Mouse (Mus musculus) midbrain, embryonic 13.5 days (tissue): ENCODE data around the gene Ankmy2. TPM values are rescaled to one million over a fixed set of nuclear protein-coding genes. Genes with fewer than 3 reads are reported as not detected.

ENCODE experiments used
- ATAC-seq: fragments of 200-750 bp; cut with Nextera tagmentation; 2 replicates; pipeline ENCODE4 v1.8.0; 2017; ENCODE audit warnings: mild to moderate bottlenecking, moderate TSS enrichment, moderate library complexity
- H3K27ac ChIP-seq: fragments of 300-500 bp; sonication (generic); 2 replicates; pipeline ENCODE4 v1.5.1; 2015; ENCODE audit warnings: inconsistent platforms, mild to moderate bottlenecking, moderate library complexity
- H3K27me3 ChIP-seq: fragments of 300-500 bp; sonication (generic); 2 replicates; pipeline ENCODE4 v1.6.1; 2015; ENCODE audit warnings: mild to moderate bottlenecking, inconsistent platforms
- H3K36me3 ChIP-seq: fragments of 300-500 bp; sonication (generic); 2 replicates; pipeline ENCODE4 v1.6.1; 2015; ENCODE audit warnings: mild to moderate bottlenecking, inconsistent platforms
- H3K4me1 ChIP-seq: fragments of 300-500 bp; sonication (generic); replicated peaks from 2 replicates; pipeline ENCODE4 v1.6.1; 2015; ENCODE audit warnings: inconsistent platforms
- H3K4me2 ChIP-seq: fragments of 300-500 bp; sonication (generic); replicated peaks from 2 replicates; pipeline ENCODE4 v1.6.1; 2015; ENCODE audit warnings: moderate library complexity, mild to moderate bottlenecking, inconsistent platforms
- H3K4me3 ChIP-seq: fragments of 300-500 bp; sonication (generic); replicated peaks from 2 replicates; pipeline ENCODE4 v1.5.1; 2015; ENCODE audit warnings: mild to moderate bottlenecking, inconsistent platforms
- H3K9ac ChIP-seq: fragments of 300-500 bp; sonication (generic); replicated peaks from 2 replicates; pipeline ENCODE4 v1.6.1; 2015; ENCODE audit warnings: mild to moderate bottlenecking, inconsistent platforms
- H3K9me3 ChIP-seq: fragments of 300-500 bp; sonication (generic); 2 replicates; pipeline ENCODE4 v1.6.1; 2016; ENCODE audit warnings: mild to moderate bottlenecking, inconsistent platforms
- WGBS: fragments of 180-500 bp; shearing (Covaris S2); methylation state at CpG from one replicate; pipeline ENCODE4 v1.1.7; 2015; 5-methylcytosine and 5-hydroxymethylcytosine counted together
- polyA plus RNA-seq: library from polyadenylated mRNA; unstranded; fragments of >200 nt; fragmentation: Nextera tagmentation; extraction: Ambion mirVana; gene quantifications from 2 replicates; pipeline ENCODE4 v1.2.1, GENCODE M21; 2015

Gene Ankmy2
- polyA plus RNA-seq, 1 experiment from 2014 or later, result 51.1 TPM

DNA sequence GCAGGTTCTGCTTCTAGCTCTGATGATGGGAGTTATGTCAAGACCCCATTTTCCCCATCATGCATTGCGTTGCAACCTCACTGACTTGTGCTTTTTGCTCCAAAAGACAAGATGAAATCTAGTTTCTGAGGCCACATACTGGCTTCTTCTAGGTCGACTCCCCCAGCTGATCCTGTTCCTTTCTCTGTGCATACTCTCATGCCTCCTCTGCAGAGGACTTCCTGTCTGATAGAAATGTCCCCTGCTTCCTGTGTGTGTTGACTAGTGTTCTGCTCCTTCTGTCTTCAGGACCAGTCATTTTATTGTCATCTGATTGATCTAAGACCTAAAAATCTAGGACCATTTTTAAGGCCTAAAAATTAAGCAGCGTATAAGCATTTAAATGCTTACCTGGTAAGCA, 21.5 kb upstream of the Ankmy2 start:
- peaks cover 46% of the 10 kb centered on the region for H3K36me3 ChIP-seq
- H3K27ac ChIP-seq, result no peak overlapping the region
- H3K4me1 ChIP-seq, result no peaks in the 10 kb centered on the region
- WGBS, result 95% methylated on average over 3 of the region's 3 CpGs
- H3K9me3 ChIP-seq, result no peaks in the 10 kb centered on the region
- H3K4me3 ChIP-seq, result no peak overlapping the region
- ATAC-seq, result no peak
- H3K27me3 ChIP-seq, result no peaks in the 10 kb centered on the region
- H3K9ac ChIP-seq, result no peak overlapping the region
- no peak overlapping the region for H3K4me2 ChIP-seq

DNA sequence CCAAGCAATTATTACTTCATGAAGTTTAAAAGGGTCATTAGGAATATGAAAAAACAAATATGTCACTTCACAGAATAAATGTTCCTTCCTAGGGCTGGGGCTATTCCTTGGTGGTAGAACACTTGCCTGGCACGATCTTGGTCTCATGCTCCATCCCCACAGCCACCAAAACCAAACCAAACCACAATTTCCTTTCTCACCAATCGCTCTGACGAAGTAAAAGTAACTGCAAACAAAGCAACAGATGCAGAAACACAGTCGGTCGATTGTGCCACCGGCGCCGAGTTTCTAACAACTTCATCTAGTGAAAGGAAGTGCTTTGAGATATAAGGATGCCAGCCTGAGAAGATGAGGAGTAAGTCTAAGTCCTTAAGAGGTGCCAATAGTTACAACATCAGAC, 20.6 kb upstream of the Ankmy2 start:
- Histone ChIP-seq H3K4me2 (no peak overlapping the region), H3K9ac (no peak overlapping the region), H3K27me3 (no peaks in the 10 kb centered on the region), H3K9me3 (no peaks in the 10 kb centered on the region), H3K27ac (no peak overlapping the region), H3K4me1 (no peaks in the 10 kb centered on the region), H3K36me3 (peaks cover 50% of the 10 kb centered on the region), H3K4me3 (no peak overlapping the region)
- WGBS, result 97% methylated on average over 8 of the region's 8 CpGs
- no peak for ATAC-seq

DNA sequence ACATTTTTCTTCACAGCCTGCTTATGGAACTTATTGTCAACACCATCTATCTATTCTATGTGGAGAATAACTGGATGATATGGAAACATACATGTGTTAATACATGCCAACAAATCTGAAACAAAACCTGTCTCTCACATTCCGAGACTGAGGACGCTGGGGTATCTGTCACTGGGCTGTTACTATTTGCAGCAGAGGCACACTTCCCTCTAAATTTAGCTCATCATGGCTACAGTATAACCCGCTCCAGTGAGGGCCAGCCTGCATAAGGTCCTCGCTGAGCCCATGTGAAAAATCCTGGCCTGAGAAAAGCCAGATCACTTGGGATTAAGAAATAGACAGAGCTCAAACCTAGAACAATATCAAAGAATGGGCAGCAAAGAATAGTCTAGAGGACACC, 19.7 kb upstream of the Ankmy2 start:
- no peak for ATAC-seq

DNA sequence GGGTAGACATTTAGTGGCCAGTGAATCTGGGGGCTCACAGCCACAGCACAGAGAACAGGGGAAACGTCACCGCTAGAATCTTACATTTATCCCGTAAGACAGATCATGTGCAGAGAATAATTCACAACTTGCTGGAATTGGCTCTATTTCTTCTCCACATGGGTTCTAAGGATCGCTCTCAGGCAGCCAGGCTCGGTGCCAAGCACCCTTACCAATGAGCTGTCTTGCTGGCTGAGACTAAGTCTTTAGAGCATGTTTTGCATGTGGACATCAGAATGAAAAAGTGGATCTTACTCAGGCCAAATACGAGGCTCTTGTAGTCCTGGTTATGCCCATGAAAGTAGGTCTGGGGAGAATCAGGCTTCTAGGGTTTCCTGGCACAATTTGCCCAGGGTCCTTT, 16.5 kb upstream of the Ankmy2 start:
- 97% methylated on average over 6 of the region's 6 CpGs for WGBS
- no peaks in the 10 kb centered on the region for H3K9me3 ChIP-seq
- no peak overlapping the region for H3K9ac ChIP-seq
- H3K4me1 ChIP-seq, result no peaks in the 10 kb centered on the region
- peaks cover 22% of the 10 kb centered on the region for H3K36me3 ChIP-seq
- no peak overlapping the region for H3K4me2 ChIP-seq
- ATAC-seq, result no peak
- no peak overlapping the region for H3K4me3 ChIP-seq
- H3K27ac ChIP-seq, result no peak overlapping the region
- no peaks in the 10 kb centered on the region for H3K27me3 ChIP-seq

More for the DNA sequence above, 19.7 kb upstream of the Ankmy2 start:
- no peaks in the 10 kb centered on the region for H3K4me1 ChIP-seq
- H3K27me3 ChIP-seq, result no peaks in the 10 kb centered on the region
- H3K36me3 ChIP-seq, result peaks cover 41% of the 10 kb centered on the region
- no peak overlapping the region for H3K4me3 ChIP-seq
- no peak overlapping the region for H3K9ac ChIP-seq
- no peak overlapping the region for H3K4me2 ChIP-seq
- WGBS, result 92% methylated on average over 4 of the region's 4 CpGs
- no peak overlapping the region for H3K27ac ChIP-seq
- no peaks in the 10 kb centered on the region for H3K9me3 ChIP-seq

DNA sequence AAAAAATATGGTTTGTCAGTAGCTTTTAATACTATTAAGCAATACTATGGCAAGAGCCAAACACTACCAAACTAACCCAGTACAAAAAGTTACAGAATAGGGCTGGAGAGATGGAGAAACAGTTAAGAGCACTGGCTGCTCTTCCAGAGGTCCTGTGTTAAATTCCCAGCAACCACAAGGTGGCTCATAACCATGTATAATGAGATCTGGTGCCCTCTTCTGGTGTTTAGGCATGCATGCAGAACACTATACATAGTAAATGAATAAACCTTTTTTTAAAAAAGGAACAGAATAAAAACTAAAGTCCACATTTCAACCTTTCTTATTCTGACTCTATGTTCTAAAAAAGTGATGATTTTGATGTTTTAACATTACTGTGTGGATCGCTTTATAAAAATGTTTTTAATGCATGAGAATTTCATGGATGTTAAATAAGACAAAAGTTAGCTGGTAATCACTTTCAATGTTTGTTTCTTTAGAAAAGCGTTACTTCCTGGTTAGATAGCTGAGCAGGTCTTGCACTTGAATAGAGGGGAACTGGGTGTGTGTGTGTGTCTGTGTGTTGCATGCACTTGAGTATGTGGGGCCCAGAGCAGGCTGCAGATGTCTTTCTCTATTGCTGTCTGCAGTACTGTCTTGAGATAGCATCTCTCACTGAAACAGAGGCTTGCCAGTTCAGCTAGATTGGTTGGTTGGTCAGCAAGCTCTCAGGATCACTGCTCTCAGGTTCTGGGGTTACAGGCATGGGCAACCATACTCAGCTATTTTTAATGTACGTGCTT, 10.5 kb upstream of the Ankmy2 start:
- Histone ChIP-seq H3K4me2 (no peak overlapping the region), H3K27ac (no peak overlapping the region), H3K27me3 (no peaks in the 10 kb centered on the region), H3K36me3 (peaks cover 3% of the 10 kb centered on the region), H3K9ac (no peak overlapping the region), H3K4me1 (no peaks in the 10 kb centered on the region), H3K4me3 (no peak overlapping the region), H3K9me3 (no peaks in the 10 kb centered on the region)
- WGBS, result 97% methylated on average over 3 of the region's 3 CpGs
- no peak for ATAC-seq

DNA sequence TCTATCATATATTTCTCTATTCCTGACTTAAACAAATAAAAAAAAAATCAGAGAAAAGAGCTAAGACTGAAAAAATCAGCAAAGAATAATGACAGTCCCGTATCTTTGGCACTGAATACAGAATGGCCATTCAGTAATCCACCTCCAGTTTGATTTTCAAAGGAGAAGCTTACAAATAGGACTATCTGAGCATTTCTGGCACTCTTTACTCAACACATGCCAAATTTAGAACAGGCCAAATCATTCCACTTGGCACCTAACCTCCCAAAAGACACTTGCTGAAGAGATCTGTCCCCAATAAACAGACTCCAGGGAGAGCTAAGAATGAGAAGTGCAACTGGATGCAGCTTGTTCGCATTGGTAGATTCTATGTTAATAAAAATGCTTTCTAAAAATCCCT, 6.6 kb upstream of the Ankmy2 start:
- H3K27me3 ChIP-seq, result no peaks in the 10 kb centered on the region
- no peak overlapping the region for H3K4me2 ChIP-seq
- no peak overlapping the region for H3K9ac ChIP-seq
- H3K4me1 ChIP-seq, result peaks cover 19% of the 10 kb centered on the region
- no peak overlapping the region for H3K4me3 ChIP-seq
- 87% methylated on average over 2 of the region's 2 CpGs for WGBS
- H3K27ac ChIP-seq, result no peak overlapping the region
- H3K36me3 ChIP-seq, result peaks cover 3% of the 10 kb centered on the region
- no peaks in the 10 kb centered on the region for H3K9me3 ChIP-seq
- ATAC-seq, result no peak

DNA sequence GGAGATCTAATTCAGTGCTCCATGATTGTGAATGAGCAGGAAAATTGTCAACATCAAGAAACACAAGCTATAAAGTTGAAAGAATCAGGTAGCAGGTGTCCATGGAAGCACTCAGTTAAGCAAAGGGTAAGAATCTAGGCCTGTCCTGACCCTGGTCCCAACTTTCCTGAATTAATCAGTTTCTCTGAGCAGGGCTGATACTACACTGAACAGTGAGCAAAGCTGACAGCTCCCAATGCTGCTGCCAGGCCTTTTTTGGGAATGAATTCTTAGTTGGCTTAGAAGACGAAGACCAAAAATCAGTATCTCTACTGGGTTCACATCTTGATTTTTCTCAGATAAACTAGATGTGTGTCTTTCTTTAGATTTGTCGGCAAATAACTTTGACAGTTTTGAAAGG, 6.2 kb upstream of the Ankmy2 start:
- H3K4me3 ChIP-seq, result no peak overlapping the region
- H3K9me3 ChIP-seq, result no peaks in the 10 kb centered on the region
- 96% methylated on average over 2 of the region's 2 CpGs for WGBS
- peaks cover 2% of the 10 kb centered on the region for H3K36me3 ChIP-seq
- peaks cover 22% of the 10 kb centered on the region for H3K4me1 ChIP-seq
- H3K27me3 ChIP-seq, result no peaks in the 10 kb centered on the region
- H3K27ac ChIP-seq, result no peak overlapping the region
- no peak overlapping the region for H3K9ac ChIP-seq
- H3K4me2 ChIP-seq, result no peak overlapping the region
- ATAC-seq, result no peak

DNA sequence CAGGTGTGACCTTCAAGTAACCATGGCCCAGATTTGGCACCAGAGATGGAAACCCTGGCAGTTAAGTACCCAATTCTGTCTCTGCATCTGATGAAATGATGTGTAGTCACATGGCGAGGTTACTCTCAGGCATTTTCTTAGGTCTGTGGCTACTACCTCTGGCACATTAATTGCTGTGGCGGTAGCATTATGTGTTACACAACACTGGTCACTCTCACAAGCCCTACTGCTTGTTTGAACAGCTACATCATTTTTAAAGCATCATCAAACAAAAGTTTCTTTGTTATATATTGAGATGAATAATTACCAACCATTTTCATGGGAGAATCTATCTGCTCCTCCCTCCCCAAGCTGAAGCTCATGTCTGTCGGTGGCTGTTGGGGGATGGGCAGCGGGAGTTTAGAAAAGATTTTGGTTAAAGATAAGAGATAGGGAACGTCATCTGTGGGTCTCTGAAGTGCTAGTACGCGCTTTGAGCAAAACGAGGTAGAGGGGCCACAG, 1.7 kb upstream of the Ankmy2 start:
- Histone ChIP-seq H3K27me3 (no peaks in the 10 kb centered on the region), H3K9me3 (no peaks in the 10 kb centered on the region), H3K4me2 (peak overlapping the region; percentile 83), H3K36me3 (no peaks in the 10 kb centered on the region), H3K4me1 (peaks cover 35% of the 10 kb centered on the region), H3K4me3 (peak overlapping the region; percentile 94), H3K27ac (peak overlapping the region; percentile 94), H3K9ac (peak overlapping the region; percentile 93)
- no peak for ATAC-seq
- WGBS, result 12% methylated on average over 8 of the region's 8 CpGs

DNA sequence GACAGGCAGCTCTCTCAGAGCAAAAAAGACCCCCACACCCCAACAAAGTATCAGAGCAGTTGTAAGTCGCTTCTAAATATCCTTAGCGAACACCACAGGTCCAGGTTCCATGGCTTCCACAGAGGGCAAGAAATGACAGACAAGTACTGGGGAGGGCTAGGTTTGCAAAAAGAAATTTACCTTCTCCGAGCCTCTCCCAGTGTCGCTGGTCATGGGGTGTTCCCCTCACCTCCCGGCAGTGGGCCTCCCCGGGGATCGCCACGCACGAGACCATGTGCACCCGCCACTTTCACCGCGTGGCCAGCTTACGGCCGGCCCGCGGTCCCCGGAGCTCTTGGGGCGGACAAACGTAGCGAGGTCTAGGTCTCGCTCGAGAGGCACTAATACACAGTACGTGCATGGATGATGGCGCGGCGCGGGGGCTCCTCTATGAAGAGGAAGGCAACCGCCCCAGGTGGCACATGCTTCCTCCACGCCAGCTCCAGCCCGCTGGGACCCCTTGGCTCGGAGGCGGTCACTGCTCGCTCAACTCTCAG, 745 bp upstream of the Ankmy2 start:
- WGBS, result 0% methylated on average over 33 of the region's 33 CpGs
- Histone ChIP-seq H3K4me1 (peaks cover 35% of the 10 kb centered on the region), H3K9ac (peak overlapping the region; percentile 93), H3K4me3 (peak overlapping the region; percentile 94), H3K9me3 (no peaks in the 10 kb centered on the region), H3K4me2 (peak overlapping the region; percentile 83), H3K27ac (peak overlapping the region; percentile 94), H3K27me3 (no peaks in the 10 kb centered on the region), H3K36me3 (no peaks in the 10 kb centered on the region)
- ATAC-seq, result peak; percentile 82

DNA sequence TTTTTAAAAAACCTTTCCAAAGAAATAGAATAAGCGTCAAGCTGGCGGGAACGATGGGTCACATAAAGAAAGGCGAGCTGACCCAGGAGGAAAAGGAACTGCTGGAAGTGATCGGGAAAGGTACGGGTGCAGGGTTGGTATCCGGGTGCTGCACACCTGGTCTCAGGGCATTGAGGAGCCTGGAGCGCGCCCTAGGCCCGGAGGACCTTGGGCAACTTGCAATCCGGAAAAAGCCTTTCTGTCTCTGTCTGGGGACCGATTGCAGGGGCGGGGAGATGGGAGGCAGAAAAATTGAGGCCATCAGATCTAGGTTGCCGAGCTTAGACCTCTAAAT, 357 bp downstream of the Ankmy2 start:
- ATAC-seq, result peak; percentile 47
- WGBS, result 0% methylated on average over 14 of the region's 14 CpGs
- Histone ChIP-seq H3K4me3 (peak overlapping the region; percentile 94), H3K4me2 (peak overlapping the region; percentile 83), H3K9me3 (no peaks in the 10 kb centered on the region), H3K27ac (peak overlapping the region; percentile 94), H3K9ac (peak overlapping the region; percentile 93), H3K4me1 (peaks cover 35% of the 10 kb centered on the region), H3K36me3 (no peaks in the 10 kb centered on the region), H3K27me3 (no peaks in the 10 kb centered on the region)

DNA sequence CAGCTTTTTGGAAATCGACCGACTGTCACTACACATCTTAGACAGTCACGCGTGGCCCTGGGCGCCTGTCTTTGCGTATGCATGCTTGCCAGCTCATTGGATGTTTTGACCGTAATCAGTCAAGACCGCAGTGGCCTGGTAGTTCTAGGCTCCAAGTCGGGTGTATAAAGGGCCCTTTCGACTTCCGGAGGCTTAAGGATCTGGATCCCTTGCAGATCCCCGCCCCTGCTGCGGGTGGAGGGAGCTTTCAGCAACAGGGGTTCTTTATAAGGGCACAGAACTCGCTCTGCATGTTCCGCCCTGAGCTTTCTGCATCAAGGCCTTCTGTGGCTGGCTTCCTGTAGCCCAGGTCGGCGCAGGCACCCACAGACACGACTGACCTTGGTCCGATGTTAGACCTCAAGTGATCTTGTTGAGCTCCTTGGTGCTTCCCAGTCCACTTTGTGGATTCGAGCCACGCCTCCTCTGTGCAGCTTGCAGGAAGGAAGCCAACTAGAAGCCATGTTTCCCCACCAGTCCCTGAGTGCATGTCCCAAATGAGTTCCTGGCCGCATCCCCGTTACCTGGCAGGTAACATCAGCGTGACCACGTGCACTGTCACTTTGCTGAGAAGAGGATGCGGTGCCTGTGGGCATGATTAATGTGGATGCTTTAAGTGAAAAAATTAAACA, 859 bp downstream of the Ankmy2 start, which contains the start of gene Bzw2:
Bzw2 (minus strand) TSS at position 443 of the 671 bp plus-strand sequence.
- peak within 1 kb of the TSS; percentile 83 for H3K4me2 ChIP-seq
- peak within 1 kb of the TSS; percentile 94 for H3K4me3 ChIP-seq
- peak within 1 kb of the TSS; percentile 94 for H3K27ac ChIP-seq
- H3K27me3 ChIP-seq, result no peaks in the 10 kb centered on the region
- WGBS, result 4% methylated on average over 26 of the region's 26 CpGs
- no peaks in the 10 kb centered on the region for H3K36me3 ChIP-seq
- H3K9ac ChIP-seq, result peak within 1 kb of the TSS; percentile 93
- no peaks in the 10 kb centered on the region for H3K9me3 ChIP-seq
- H3K4me1 ChIP-seq, result peaks cover 35% of the 10 kb centered on the region
- peak; percentile 5 for ATAC-seq

DNA sequence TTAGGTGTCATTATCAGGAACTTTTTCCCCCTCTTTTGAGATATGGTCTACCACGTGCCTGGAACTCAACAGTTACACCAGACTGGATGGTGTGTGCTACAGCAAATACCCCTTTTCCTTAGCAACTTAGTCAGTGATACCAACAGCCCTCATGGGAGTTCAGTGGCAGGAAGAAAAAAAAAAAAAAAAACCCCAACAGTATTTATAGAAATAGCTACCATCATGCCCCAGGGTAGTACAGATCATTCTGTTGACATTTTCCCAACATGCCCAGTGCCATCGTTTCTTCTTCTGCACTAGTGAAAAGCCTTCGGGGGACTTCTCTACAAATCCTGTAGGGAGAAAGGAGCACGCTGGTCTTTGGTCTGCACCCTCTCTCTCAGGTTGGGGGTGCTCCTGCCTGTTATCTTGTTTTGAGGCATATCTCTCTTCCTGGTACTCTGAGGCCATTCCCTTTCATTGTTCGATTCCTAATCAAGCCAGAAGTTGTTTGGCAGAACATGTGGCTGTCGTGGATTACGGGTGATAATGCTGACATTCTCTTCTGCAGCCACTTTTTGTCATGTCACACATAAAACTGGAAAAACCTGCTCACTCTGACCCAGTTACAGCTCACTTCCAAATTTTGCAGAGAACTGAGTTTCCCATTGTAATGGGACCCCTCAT, 7.3 kb downstream of the Ankmy2 start:
- 88% methylated on average over 7 of the region's 7 CpGs for WGBS
- peaks cover 9% of the 10 kb centered on the region for H3K36me3 ChIP-seq
- no peak overlapping the region for H3K27ac ChIP-seq
- ATAC-seq, result no peak
- no peaks in the 10 kb centered on the region for H3K27me3 ChIP-seq
- H3K9ac ChIP-seq, result no peak overlapping the region
- peaks cover 7% of the 10 kb centered on the region for H3K4me1 ChIP-seq
- H3K4me2 ChIP-seq, result no peak overlapping the region
- H3K9me3 ChIP-seq, result no peaks in the 10 kb centered on the region
- no peak overlapping the region for H3K4me3 ChIP-seq
